Mouse (Mus musculus) left cerebral cortex, postnatal 25 days (tissue): ENCODE measurements around the gene Ano1. TPM values are rescaled to one million over a fixed set of nuclear protein-coding genes. Genes with fewer than 3 reads are reported as not detected.

ENCODE experiments used
- DNase-seq, 2 experiments: peaks; one replicate each; pipeline ENCODE4 v3.0.0; 2022; ENCODE audit warnings: low spot score in 2 of 2, mixed read lengths in 1 of 2
- intact Hi-C: fragments of 180-260 bp; cut with DNase I; formaldehyde crosslinking; loops from one replicate; pipeline ENCODE4 v1.15.1; 2025
- total RNA-seq, 2 experiments: library from RNA; stranded (reverse); gene quantifications; 2 replicates each; pipeline ENCODE4 v1.2.3; 2021

The Ano1 gene
- total RNA-seq, 2 experiments from 2014 or later, result 2.8 to 2.9 TPM

DNA sequence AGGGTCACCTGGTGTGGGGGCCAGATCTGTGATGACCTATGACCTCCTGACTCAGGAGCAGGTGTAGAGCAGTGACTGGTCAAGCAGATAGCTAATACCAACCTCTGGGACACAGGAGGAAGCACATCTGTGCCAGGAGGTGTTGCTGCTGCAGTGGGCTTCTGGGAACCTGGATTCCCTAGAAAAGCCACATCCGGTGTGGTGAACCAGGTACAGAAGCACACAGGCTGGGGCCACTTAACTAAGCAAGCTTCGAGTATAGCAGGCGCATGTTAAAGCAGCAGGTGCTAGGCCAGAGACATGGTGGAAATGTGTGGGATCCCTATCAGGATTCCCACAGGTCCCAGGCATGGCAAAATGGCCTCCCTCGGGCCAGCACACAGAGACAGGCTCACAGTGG is 191.2 kb downstream of the Ano1 start:
- DNase-seq, result no peak
- intact Hi-C loops, result no loop called here

DNA sequence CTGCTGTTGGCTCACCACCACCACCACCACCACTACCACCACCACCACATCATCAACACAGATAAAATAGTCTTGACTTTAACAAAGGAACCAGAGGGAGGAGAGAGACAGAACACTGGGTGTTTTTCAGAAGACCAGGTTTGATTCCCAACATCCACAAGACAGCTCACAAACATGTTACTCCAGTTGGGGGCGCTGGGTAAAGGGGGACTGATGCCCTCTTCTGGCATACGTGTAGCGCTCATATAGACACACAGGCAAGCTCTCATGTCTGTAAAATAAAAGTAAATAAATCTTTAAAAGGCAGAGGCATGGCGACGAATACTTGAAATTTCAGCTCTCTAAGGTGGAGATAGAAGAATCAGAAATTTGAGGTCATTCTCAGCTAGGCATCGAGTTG is 193.2 kb downstream of the Ano1 start:
- intact Hi-C loops, result no loop called here
- DNase-seq, result no peak

DNA sequence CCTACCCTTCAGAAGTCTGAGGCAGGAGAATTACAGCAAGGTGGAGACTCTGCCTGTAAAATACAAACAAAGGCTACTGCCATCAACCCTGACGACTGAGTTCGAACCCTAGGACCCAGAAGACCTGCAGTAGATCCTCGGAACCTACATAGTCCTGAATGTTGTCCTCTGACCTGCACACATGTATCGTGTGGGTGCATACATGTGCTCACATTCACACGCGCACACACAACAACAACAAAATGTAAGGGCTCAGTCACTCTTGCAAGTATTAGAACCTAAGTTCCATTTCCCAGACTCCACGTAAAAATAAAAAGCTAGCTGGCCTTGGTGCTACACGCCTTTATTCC is 197.7 kb downstream of the Ano1 start:
- intact Hi-C loops, result no loop called here
- no peak for DNase-seq

DNA sequence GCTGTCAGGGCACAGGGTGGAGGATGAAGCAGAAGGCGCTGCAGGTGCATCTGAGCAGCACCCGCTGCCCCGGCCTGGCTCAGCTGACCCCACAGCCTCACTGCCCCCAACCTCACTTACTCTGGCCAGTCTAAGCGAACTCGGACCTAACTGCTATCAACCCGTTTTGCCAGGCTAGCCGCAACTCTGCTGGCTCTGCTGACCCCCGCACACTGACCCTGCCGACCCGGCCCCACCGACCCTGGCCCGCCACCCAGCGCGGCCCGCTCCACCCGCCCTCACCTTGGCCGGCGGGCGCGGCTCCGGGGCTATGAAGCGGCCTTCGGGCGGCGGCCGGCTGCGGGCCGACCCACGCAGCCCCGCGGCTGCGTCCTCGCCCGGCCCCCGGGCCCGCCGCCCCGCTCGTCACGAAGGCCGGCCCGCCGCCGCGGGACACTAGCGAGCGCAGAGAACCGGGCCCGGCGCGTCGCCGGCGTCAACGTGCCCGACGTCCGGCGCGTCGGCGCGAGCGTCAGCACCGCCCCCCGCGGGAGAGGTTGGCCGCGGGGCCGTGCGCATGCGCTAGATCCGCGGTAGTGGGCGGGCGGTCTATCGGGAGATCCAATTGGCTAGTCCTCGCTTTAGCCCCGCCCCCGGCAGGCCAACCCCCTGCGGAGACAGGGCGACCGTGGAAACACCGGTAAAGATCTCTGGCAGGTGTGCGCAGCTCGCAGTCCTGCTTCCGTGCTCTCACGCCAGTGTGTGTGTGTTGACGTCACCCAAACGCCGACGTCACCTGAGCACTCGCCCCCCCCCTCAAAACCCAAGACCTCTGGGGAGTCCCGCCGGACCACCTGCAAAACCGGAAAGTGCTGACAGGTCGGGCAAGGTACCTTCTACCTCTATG is 198.3 kb downstream of the Ano1 start, which contains the start of gene Ppfia1:
Gene Ppfia1 (minus strand): TSS at position 493 of the 886 bp plus-strand sequence.
- intact Hi-C loops, result no loop called here
- DNase-seq, result peak; percentile 96 to 98

DNA sequence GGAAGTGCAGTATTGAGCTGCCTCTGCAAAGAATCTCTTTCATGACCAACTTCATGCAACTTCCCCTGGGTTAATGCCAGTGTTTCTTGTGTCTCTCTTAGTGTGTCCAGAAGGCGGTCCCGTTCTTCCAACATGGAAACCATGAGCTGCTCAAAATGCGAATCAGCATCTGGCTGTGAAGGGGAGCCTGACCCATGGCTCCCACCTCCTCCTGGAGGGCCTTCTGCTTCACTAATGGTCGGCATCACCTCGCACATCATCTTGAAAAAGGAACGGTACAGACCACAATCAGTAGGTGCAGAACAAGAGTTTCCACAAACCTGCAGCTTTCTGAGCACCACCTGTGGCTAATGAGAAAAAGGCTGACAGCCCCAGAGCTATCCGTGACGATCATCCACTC is 199.5 kb downstream of the Ano1 start:
- DNase-seq, result no peak
- intact Hi-C loops, result no loop called here

DNA sequence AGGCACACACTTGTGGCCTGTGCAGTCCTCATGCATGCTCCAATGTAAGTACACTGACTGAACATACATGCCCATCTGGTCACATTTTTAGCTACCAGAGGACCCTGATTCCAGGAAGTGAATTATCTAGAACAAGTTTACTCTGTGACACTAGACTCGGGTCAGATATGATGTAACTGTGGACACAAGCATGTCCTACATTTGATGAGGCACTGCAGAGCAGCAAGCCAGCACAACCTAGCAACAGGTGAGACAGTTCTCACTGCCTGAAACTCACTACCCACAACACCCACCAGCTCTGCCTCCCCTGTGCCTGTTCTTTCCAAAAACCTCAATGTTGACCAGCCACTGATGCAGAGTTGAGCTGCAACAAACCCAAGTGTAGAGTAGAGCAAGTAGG is 201.0 kb downstream of the Ano1 start:
- no peak for DNase-seq
- intact Hi-C loops, result no loop called here

DNA sequence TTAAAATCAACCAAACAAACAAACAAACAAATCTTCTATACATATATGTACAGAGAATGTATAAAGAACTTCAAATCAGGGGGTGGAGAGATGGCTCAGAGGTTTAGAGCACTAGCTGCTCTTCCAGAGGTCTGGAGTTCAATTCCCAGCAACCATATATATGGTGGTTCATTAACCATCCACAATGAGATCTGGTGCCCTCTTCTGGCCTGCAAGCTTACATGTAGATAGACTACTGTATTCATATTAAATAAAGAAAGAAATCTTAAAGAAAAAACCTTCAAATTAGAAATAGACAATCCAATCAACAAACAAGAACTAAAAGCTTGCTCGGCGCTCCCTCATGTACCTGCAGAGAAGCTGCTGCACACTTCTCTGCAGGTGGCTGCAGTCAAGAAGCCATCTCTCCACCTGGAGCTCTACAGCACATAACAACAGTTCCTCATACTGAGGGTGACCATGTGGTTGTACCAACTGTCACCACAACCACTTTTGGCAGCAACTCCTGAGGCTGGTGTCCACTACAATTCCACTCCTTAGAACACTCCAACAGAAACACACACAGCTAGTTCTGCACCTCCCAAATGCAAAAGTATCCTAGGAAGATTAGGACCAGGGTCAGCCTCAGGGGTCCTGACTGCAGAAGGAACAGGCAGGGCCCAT is 201.7 kb downstream of the Ano1 start:
- intact Hi-C loops, result no loop called here
- no peak for DNase-seq

DNA sequence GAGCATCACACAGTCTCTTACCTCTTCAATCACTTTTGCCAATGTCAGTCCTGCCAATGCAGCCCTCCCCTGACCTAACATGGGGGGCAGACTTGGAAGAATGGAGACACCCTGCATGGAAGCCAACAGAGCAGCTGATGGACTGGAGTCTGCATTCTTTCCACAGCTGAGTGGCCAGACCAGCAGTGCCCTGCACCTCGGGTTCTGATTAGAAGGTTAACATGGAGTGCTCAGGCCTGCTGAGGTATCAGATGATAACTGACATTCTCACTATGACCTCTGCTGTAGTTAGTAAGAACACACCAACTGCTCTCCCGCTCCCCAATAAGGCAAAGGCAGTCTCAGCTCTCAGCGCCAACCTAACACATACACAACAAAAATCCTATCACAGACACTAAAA is 206.5 kb downstream of the Ano1 start:
- intact Hi-C loops, result no loop called here
- DNase-seq, result no peak

DNA sequence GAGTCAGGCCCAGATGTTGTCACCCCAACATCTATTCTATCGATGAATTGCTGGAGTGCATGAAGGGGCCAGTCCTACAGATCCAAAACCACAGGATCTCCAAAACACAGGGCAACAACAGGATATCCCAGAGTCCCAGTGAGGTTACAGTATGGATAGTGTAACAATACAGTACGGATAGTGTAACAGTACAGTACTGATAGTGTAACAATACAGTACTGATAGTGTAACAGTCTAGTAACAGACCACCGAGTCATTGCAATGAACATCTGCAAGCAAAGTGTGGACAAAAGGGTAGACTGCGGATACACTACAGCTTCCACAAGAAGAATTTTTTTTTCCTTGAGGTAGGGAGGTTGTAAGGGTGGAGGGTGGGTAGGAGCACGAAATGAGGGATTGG is 210.4 kb downstream of the Ano1 start:
- intact Hi-C loops, result no loop called here
- no peak for DNase-seq

DNA sequence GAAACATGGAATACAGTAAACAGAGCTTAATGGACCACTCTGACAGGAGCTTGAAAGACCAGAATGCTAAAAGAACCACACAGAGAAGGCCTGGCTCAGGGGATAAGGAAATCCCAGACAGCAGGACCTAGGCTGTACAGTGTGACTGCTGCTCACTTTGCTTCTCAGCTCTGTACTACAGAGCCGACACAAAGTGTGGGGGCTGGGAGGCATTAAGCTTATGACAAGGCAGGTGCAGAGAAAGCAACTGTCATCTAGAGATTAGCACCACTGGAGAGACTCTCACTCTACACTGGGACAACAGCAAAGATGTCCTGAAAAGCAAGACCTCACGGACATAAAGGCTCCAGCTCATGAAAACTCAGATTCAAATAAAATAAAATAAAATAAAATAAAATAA is 212.6 kb downstream of the Ano1 start:
- intact Hi-C loops, result no loop called here
- no peak for DNase-seq

Other genes starting within 250 kb of the Ano1 start
- 10 to 100 TPM; 29.5 to 32.9 TPM for gene Ppfia1, start 198.2 kb downstream of the Ano1 start, total RNA-seq
- gene Fadd, start 169.5 kb downstream of the Ano1 start, total RNA-seq, result 1 to 10 TPM; 2.1 to 2.2 TPM
- gene Fgf3, start 86.1 kb upstream of the Ano1 start, total RNA-seq, result 1 to 10 TPM in 1 of 2 experiments, under 1 TPM in 1; 0.89 to 1.1 TPM
- gene Fgf4, start 95.4 kb upstream of the Ano1 start, total RNA-seq, result not detected
- not detected for gene Fgf15, start 144.6 kb upstream of the Ano1 start, total RNA-seq
- gene LTO1, start 163.1 kb upstream of the Ano1 start, total RNA-seq, result 10 to 100 TPM; 24.4 to 25.3 TPM
- 10 to 100 TPM; 44.4 to 52.2 TPM for gene Ccnd1, start 188.0 kb upstream of the Ano1 start, total RNA-seq